Mouse (Mus musculus): ENCODE results near the gene Muc1.

- no peak for TF ChIP-seq CTCF (IDR thresholded peaks at IDR 0.05; ENCODE audit: low read depth)
- no peak for TF ChIP-seq EP300 (IDR thresholded peaks at IDR 0.05; ENCODE audit: low read depth)
These were observed 41.0 kb upstream of the Muc1 start for GRCm38 (mm10) chr3:89187690-89188477.

Data from liver, postnatal 0 days (tissue).